Mouse (Mus musculus) liver, postnatal 0 days (tissue): ENCODE measurements around the gene Mblac1. TPM values are rescaled to one million over a fixed set of nuclear protein-coding genes. Genes with fewer than 3 reads are reported as not detected.
A peak's percentile ranks its signal among the peaks of the same experiment; 100 is the strongest.

ENCODE experiments used
- ATAC-seq: fragments of 200-750 bp; cut with Nextera tagmentation; 2 replicates; pipeline ENCODE4 v1.8.0; 2017; ENCODE audit warnings: mild to moderate bottlenecking, moderate library complexity
- DNase-seq: peaks from one replicate; pipeline ENCODE4 v3.0.0-alpha.2; 2016
- H3K27ac ChIP-seq: fragments of 300-500 bp; sonication (generic); 2 replicates; pipeline ENCODE4 v1.5.1; 2014; ENCODE audit warnings: antibody characterized with exemption, moderate library complexity, mild to moderate bottlenecking, low read depth
- H3K27me3 ChIP-seq: fragments of 300-500 bp; sonication (generic); 2 replicates; pipeline ENCODE4 v1.6.1; 2014; ENCODE audit warnings: low read length, control low read depth, mixed read lengths; ENCODE audit not compliant: insufficient read depth
- H3K36me3 ChIP-seq: fragments of 300-500 bp; sonication (generic); replicated peaks from 2 replicates; pipeline ENCODE4 v1.6.1; 2014; ENCODE audit warnings: mild to moderate bottlenecking, control low read depth, low read length, moderate library complexity, mixed read lengths; ENCODE audit not compliant: insufficient read depth
- H3K4me1 ChIP-seq: fragments of 300-500 bp; sonication (generic); 2 replicates; pipeline ENCODE4 v1.6.1; 2014; ENCODE audit warnings: antibody characterized with exemption, mild to moderate bottlenecking, control low read depth; ENCODE audit not compliant: insufficient read depth
- H3K4me2 ChIP-seq: fragments of 300-500 bp; sonication (generic); 2 replicates; pipeline ENCODE4 v1.6.1; 2014; ENCODE audit warnings: low read depth, mild to moderate bottlenecking, low read length, moderate library complexity, mixed read lengths
- H3K4me3 ChIP-seq: fragments of 300-500 bp; sonication (generic); 2 replicates; pipeline ENCODE4 v1.5.1; 2014; ENCODE audit warnings: low read depth, low read length
- H3K9ac ChIP-seq: fragments of 300-500 bp; sonication (generic); replicated peaks from 2 replicates; pipeline ENCODE4 v1.6.1; 2014; ENCODE audit warnings: mild to moderate bottlenecking, moderate library complexity
- H3K9me3 ChIP-seq: fragments of 300-500 bp; sonication (generic); 2 replicates; pipeline ENCODE4 v1.6.1; 2016; ENCODE audit warnings: mild to moderate bottlenecking, control low read depth, low read length, mixed read lengths
- CTCF ChIP-seq: sonication (generic); IDR thresholded peaks from 2 replicates; pipeline ENCODE4 v1.5.1; 2016; ENCODE audit warnings: antibody characterized with exemption, low read depth
- EP300 ChIP-seq: IDR thresholded peaks from 2 replicates; pipeline ENCODE4 v1.6.1; 2016; ENCODE audit warnings: antibody characterized with exemption, low read depth, mild to moderate bottlenecking
- WGBS: fragments of 180-500 bp; shearing (Covaris S2); extraction: QIAGEN DNeasy Blood & Tissue Kit; methylation state at CpG from one replicate; pipeline ENCODE4 v1.1.7; 2014; ENCODE audit not compliant: insufficient replicate concordance; 5-methylcytosine and 5-hydroxymethylcytosine counted together
- polyA plus RNA-seq: library from polyadenylated mRNA; unstranded; fragments of >200 nt; fragmentation: Nextera tagmentation; extraction: Ambion mirVana; gene quantifications from 2 replicates; pipeline ENCODE4 v1.2.1, GENCODE M21; 2015

Gene Mblac1
- polyA plus RNA-seq, 1 experiment from 2014 or later, result 3.2 TPM

DNA sequence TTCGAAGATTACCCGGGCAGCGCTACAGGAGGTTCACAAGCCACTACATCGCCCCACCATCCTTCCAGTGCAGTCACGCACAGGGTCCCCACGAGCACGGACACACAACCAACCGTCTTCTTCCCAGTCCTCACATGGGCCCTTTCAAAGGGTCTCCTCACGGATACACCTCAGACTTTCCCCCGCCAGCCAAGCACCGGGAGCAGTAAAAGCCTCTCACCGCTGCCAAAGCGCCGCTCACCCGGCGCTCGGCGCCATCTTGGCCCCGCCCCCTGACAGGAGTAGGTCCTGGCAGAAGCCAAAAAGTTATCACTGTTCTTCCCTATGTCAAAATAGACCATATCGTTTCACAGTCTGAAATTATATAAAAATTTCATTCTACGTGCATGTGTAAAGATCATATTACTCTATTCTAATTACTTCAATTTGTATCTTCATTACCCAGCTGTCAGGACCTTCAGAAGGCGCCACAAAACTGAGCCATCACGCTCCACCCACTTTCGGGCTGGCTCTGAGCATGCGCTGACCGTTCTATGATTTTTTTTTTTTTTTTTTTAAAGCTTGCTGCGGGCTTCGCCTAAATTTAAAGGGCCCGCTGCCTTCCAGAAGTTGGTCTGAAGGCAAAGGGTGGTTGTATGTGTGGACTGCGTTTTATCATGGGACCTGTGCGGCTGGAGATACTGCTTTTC, 7.0 kb upstream of the Mblac1 start, which contains the start of the genes Taf6 and Cnpy4:
Taf6 (minus strand) TSS at position 502 of the 689 bp plus-strand sequence.
Cnpy4 (plus strand) TSS at position 536 of the 689 bp plus-strand sequence.
- H3K36me3 ChIP-seq, result peaks cover 20% of the 10 kb centered on the region
- H3K9ac ChIP-seq, result peak within 1 kb of the TSS; percentile 94
- peak; percentile 100 for TF ChIP-seq EP300
- TF ChIP-seq CTCF, result no peak
- H3K4me2 ChIP-seq, result peak within 1 kb of the TSS; percentile 94
- H3K27ac ChIP-seq, result peak within 1 kb of the TSS; percentile 70
- H3K4me3 ChIP-seq, result peak within 1 kb of the TSS; percentile 96
- peak; percentile 89 for DNase-seq
- H3K27me3 ChIP-seq, result no peaks in the 10 kb centered on the region
- ATAC-seq, result peak; percentile 91
- WGBS, result under 1% methylated on average over 31 of the region's 31 CpGs
- peaks cover 16% of the 10 kb centered on the region for H3K4me1 ChIP-seq
- H3K9me3 ChIP-seq, result no peaks in the 10 kb centered on the region

DNA sequence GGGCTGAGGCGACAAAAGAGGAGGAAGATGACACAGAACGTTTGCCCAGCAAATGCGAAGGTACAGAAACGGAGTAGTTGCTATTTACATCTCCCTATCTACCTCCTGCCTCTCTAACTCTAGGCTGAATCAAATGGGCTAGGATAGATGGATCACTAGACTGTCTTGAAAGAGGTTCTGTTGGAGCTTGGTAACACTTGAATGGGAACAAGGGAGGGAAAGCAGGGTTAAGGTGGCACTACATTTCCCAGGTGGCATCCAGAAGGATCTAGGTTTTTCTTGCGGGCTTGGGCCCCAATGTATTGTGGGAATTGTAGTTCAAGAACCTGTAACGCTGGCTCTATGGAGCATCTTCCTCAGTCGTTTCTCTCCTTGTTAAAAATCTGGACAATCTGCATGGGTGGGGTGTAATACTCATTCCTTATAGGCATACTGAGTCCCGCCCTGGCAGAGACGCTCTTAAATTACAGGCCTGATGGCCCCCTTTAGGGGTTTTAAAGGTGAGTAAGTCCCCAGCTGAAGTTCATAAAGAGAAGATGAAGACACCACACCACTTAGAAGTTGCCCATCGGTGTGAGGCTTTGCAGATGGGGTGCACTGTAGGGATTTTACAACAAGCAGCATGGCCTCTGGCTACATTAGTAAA, 6.3 kb upstream of the Mblac1 start:
- ATAC-seq, result peak; percentile 84
- H3K4me2 ChIP-seq, result peak overlapping the region; percentile 94
- H3K9me3 ChIP-seq, result no peaks in the 10 kb centered on the region
- H3K27ac ChIP-seq, result peak overlapping the region; percentile 70
- H3K27me3 ChIP-seq, result no peaks in the 10 kb centered on the region
- 2% methylated on average over 10 of the region's 10 CpGs for WGBS
- H3K4me3 ChIP-seq, result peak overlapping the region; percentile 96
- TF ChIP-seq EP300 (no peak), CTCF (no peak)
- H3K4me1 ChIP-seq, result peaks cover 16% of the 10 kb centered on the region
- peak; percentile 67 for DNase-seq
- peak overlapping the region; percentile 94 for H3K9ac ChIP-seq
- peaks cover 14% of the 10 kb centered on the region for H3K36me3 ChIP-seq

DNA sequence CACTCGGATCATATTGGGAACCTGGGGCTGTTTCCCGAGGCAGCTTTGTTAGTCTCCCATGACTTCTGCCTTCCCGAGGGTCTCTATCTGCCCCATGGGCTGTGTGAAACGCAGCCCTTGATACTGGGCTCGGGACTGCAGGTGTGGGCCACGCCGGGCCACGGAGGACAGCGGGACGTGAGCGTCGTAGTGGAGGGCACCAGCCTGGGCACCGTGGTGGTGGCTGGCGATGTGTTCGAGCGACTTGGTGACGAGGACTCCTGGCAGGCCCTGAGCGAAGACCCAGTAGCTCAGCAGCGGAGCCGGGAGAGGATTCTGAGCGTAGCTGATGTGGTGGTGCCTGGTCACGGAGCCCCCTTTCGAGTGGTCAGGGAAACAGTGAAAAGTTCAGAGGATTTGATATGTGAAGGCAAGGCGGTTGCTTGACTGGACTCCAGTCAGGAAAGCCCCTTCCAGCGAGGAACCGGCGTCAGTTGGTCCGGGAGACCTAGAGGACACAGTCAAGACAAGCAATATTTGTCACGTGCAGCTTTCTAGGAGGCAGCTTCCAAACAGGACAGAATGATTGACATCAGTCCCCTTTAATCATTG, 736 bp downstream of the Mblac1 start:
- Histone ChIP-seq H3K9ac (peak overlapping the region; percentile 87), H3K27me3 (no peaks in the 10 kb centered on the region), H3K4me1 (peaks cover 15% of the 10 kb centered on the region), H3K4me2 (peak overlapping the region; percentile 100), H3K36me3 (0 out of 2 replicates have a peak, but pooled peaks cover 3% of the 10 kb centered on the region), H3K9me3 (no peaks in the 10 kb centered on the region), H3K4me3 (peak overlapping the region; percentile 83), H3K27ac (peak overlapping the region; percentile 86)
- ATAC-seq, result peak; percentile 42
- DNase-seq, result peak; percentile 38
- 2% methylated on average over 29 of the region's 29 CpGs for WGBS
- TF ChIP-seq CTCF (no peak), EP300 (no peak)

DNA sequence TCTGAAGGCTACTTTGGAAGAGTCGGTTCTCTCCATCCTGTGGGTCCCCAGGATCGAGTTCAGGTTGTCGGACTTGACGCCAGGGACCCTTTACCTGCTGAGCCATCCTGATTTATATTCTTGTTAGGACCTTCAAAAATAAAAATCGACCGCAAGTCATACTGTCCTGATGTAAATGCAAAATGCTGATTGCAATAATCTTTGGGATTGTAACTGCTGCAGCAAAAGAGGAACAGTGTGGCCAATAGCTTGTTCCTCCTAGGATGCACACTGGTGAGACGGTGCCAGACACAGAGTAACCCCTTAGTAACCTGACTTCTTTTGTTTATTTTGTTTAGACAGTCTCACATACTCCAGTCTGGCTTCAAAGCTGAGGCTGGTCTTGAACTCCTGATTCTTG, 1.3 kb downstream of the Mblac1 start:
- Histone ChIP-seq H3K27ac (no peak overlapping the region), H3K36me3 (no peaks in the 10 kb centered on the region), H3K9me3 (no peaks in the 10 kb centered on the region), H3K4me2 (peak overlapping the region; percentile 100), H3K4me3 (no peak overlapping the region), H3K9ac (no peak overlapping the region), H3K4me1 (peaks cover 15% of the 10 kb centered on the region), H3K27me3 (no peaks in the 10 kb centered on the region)
- TF ChIP-seq EP300 (no peak), CTCF (no peak)
- WGBS, result 54% methylated on average over 7 of the region's 7 CpGs
- no peak for ATAC-seq
- DNase-seq, result no peak

DNA sequence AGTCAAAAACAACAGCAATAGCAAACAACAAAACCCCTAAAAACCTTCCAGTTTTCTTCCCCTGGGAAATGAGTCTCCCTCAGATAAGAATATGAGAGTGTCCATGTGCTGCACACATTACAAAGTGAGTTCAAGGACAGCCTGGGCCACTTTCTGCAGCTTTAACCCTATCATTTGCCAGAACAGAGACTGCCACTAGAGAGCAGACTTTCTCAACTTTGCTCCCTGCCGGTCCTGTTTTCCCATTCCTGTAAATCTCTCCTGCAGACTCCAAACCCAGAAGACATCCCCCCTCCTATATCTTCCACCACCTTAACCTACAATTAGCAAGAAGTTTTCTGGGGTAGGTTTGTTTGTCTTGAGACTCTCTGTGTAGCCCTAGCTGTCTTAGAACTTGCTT, 5.5 kb downstream of the Mblac1 start:
- Histone ChIP-seq H3K36me3 (no peaks in the 10 kb centered on the region), H3K4me1 (peaks cover 9% of the 10 kb centered on the region), H3K4me2 (no peak overlapping the region), H3K9me3 (no peaks in the 10 kb centered on the region), H3K27ac (no peak overlapping the region), H3K9ac (no peak overlapping the region), H3K4me3 (no peak overlapping the region), H3K27me3 (no peaks in the 10 kb centered on the region)
- TF ChIP-seq EP300 (no peak), CTCF (peak; percentile 43)
- no peak for DNase-seq
- no peak for ATAC-seq
- WGBS, result 14% methylated on average over 1 of the region's 1 CpGs

DNA sequence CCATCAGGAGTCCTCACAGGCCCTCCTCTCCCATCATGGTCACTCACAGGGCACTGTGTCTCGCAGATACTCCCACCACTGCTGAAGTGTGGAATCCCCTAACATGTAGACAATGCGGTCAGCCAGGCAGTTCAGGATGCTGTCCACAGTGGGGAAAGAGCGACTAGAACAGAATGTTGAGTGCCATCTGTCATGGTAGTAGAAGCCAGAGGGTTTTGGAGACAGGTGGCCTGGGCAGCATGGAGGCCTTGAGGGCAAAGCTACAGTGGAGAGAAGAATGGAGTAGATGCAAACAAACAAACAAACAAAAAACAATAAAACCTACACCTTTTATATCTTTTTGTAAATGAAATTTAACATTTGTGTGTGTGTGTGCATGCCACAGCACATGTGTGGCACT, 8.0 kb downstream of the Mblac1 start:
- ATAC-seq (no peak), DNase-seq (no peak)
- H3K9ac ChIP-seq, result no peak overlapping the region
- no peaks in the 10 kb centered on the region for H3K4me1 ChIP-seq
- no peak for TF ChIP-seq CTCF
- TF ChIP-seq EP300, result no peak
- no peaks in the 10 kb centered on the region for H3K9me3 ChIP-seq
- H3K4me2 ChIP-seq, result no peak overlapping the region
- no peak overlapping the region for H3K4me3 ChIP-seq
- no peaks in the 10 kb centered on the region for H3K27me3 ChIP-seq
- no peak overlapping the region for H3K27ac ChIP-seq
- WGBS, result 80% methylated on average over 3 of the region's 3 CpGs
- no peaks in the 10 kb centered on the region for H3K36me3 ChIP-seq
